Mouse (Mus musculus): ENCODE measurements at regions not wholly inside any gene's neighbourhood (a gene's known extent, or its start where the extent isn't known, plus 50 kb on each side); places are given as distances from the start of the nearest gene placed in this dataset.

- DNase-seq = no peak
Measured at GRCm38 (mm10) chr1:128770786-128771185, 178.7 kb upstream of the Cxcr4 start.

GRCm38 (mm10) chr1:128767991-128768390, 175.9 kb upstream of the Cxcr4 start:
- DNase-seq = no peak

- DNase-seq = no peak
Measured at GRCm38 (mm10) chr1:128767415-128767814, 175.3 kb upstream of the Cxcr4 start.

- DNase-seq = no peak
Measured at GRCm38 (mm10) chr1:128766894-128767268, 174.8 kb upstream of the Cxcr4 start.

- no peak for DNase-seq
Measured at GRCm38 (mm10) chr1:128766193-128766893, 174.2 kb upstream of the Cxcr4 start.

- DNase-seq = no peak
Measured at GRCm38 (mm10) chr1:128765626-128766025, 173.5 kb upstream of the Cxcr4 start.

GRCm38 (mm10) chr1:128765142-128765541, 173.0 kb upstream of the Cxcr4 start:
- no peak for DNase-seq

- no peak for DNase-seq
Measured at GRCm38 (mm10) chr1:128762854-128763253, 170.8 kb upstream of the Cxcr4 start.

- no peak for DNase-seq
Measured at GRCm38 (mm10) chr1:128762076-128762475, 170.0 kb upstream of the Cxcr4 start.

- no peak for DNase-seq
Measured at GRCm38 (mm10) chr1:128758802-128759481, 166.8 kb upstream of the Cxcr4 start.

GRCm38 (mm10) chr1:128758294-128758801, 166.3 kb upstream of the Cxcr4 start:
- DNase-seq = no peak

GRCm38 (mm10) chr1:128753427-128754012, 161.4 kb upstream of the Cxcr4 start:
- no peak for DNase-seq

- DNase-seq = no peak
Measured at GRCm38 (mm10) chr1:128749437-128749994, 157.4 kb upstream of the Cxcr4 start.

- no peak for DNase-seq
Measured at GRCm38 (mm10) chr1:128747196-128747790, 155.2 kb upstream of the Cxcr4 start.

GRCm38 (mm10) chr1:128746461-128747009, 154.4 kb upstream of the Cxcr4 start:
- DNase-seq = no peak

GRCm38 (mm10) chr1:128740616-128741015, 148.5 kb upstream of the Cxcr4 start:
- DNase-seq = no peak

GRCm38 (mm10) chr1:128738152-128738551, 146.1 kb upstream of the Cxcr4 start:
- peak; percentile 48 to 51 for DNase-seq

GRCm38 (mm10) chr1:128734857-128735256, 142.8 kb upstream of the Cxcr4 start:
- DNase-seq = no peak

GRCm38 (mm10) chr1:128731445-128731844, 139.4 kb upstream of the Cxcr4 start:
- no peak for DNase-seq

- DNase-seq = no peak
Measured at GRCm38 (mm10) chr1:128724433-128725091, 132.5 kb upstream of the Cxcr4 start.

GRCm38 (mm10) chr1:128723843-128724242, 131.8 kb upstream of the Cxcr4 start:
- no peak for DNase-seq

- DNase-seq = no peak
Measured at GRCm38 (mm10) chr1:128722061-128722471, 130.0 kb upstream of the Cxcr4 start.
